Mouse (Mus musculus) hindbrain, embryonic 15.5 days (tissue): ENCODE results near the gene Nolc1. TPM values are rescaled to one million over a fixed set of nuclear protein-coding genes. Genes with fewer than 3 reads are reported as not detected.

Experiments used
- ATAC-seq: fragments of 200-750 bp; cut with Nextera tagmentation; 2 replicates; pipeline ENCODE4 v1.8.0; 2017; ENCODE audit warnings: low read depth, moderate number of reproducible peaks, moderate TSS enrichment; ENCODE audit not compliant: low FRiP score
- H3K27ac ChIP-seq: fragments of 300-500 bp; sonication (generic); replicated peaks from 2 replicates; pipeline ENCODE4 v1.5.1; 2015; ENCODE audit warnings: mild to moderate bottlenecking, inconsistent platforms
- H3K27me3 ChIP-seq: fragments of 300-500 bp; sonication (generic); 2 replicates; pipeline ENCODE4 v1.6.1; 2015; ENCODE audit warnings: control low read depth, inconsistent platforms
- H3K36me3 ChIP-seq: fragments of 300-500 bp; sonication (generic); 2 replicates; pipeline ENCODE4 v1.6.1; 2015; ENCODE audit warnings: control low read depth, inconsistent platforms
- H3K4me1 ChIP-seq: fragments of 300-500 bp; sonication (generic); replicated peaks from 2 replicates; pipeline ENCODE4 v1.6.1; 2015; ENCODE audit warnings: control low read depth, inconsistent platforms
- H3K4me2 ChIP-seq: fragments of 300-500 bp; sonication (generic); 2 replicates; pipeline ENCODE4 v1.6.1; 2015; ENCODE audit warnings: moderate library complexity, mild to moderate bottlenecking, inconsistent platforms
- H3K4me3 ChIP-seq: fragments of 300-500 bp; sonication (generic); 2 replicates; pipeline ENCODE4 v1.5.1; 2015; ENCODE audit warnings: mild to moderate bottlenecking, inconsistent platforms
- H3K9ac ChIP-seq: fragments of 300-500 bp; sonication (generic); 2 replicates; pipeline ENCODE4 v1.6.1; 2015; ENCODE audit warnings: inconsistent platforms
- H3K9me3 ChIP-seq: fragments of 300-500 bp; sonication (generic); 2 replicates; pipeline ENCODE4 v1.6.1; 2016; ENCODE audit warnings: control low read depth, inconsistent platforms
- WGBS: fragments of 180-500 bp; shearing (Covaris S2); methylation state at CpG from one replicate; pipeline ENCODE4 v1.1.7; 2015; 5-methylcytosine and 5-hydroxymethylcytosine counted together
- polyA plus RNA-seq: library from polyadenylated mRNA; unstranded; fragments of >200 nt; fragmentation: Nextera tagmentation; extraction: Ambion mirVana; gene quantifications from 2 replicates; pipeline ENCODE4 v1.2.1, GENCODE M21; 2015

Nolc1 gene
- polyA plus RNA-seq, 1 experiment from 2014 or later = 64.7 TPM

GRCm38 (mm10) chr19:46068054-46068453 lies 7.6 kb upstream of the Nolc1 start:
- no peak for ATAC-seq
- Histone ChIP-seq H3K4me1 (no peaks in the 10 kb centered on the region), H3K36me3 (peaks cover 84% of the 10 kb centered on the region)

GRCm38 (mm10) chr19:46073285-46073684 lies 2.4 kb upstream of the Nolc1 start:
- Histone ChIP-seq H3K9me3 (no peaks in the 10 kb centered on the region), H3K27ac (no peak overlapping the region), H3K36me3 (peaks cover 35% of the 10 kb centered on the region), H3K4me1 (peaks cover 20% of the 10 kb centered on the region), H3K9ac (no peak overlapping the region), H3K27me3 (no peaks in the 10 kb centered on the region), H3K4me3 (no peak overlapping the region), H3K4me2 (no peak overlapping the region)
- WGBS = 85% methylated on average over 7 of the region's 7 CpGs
- no peak for ATAC-seq

More at GRCm38 (mm10) chr19:46068054-46068453, 7.6 kb upstream of the Nolc1 start:
- H3K27me3 ChIP-seq = no peaks in the 10 kb centered on the region
- no peak overlapping the region for H3K4me2 ChIP-seq
- H3K9me3 ChIP-seq = no peaks in the 10 kb centered on the region
- H3K4me3 ChIP-seq = no peak overlapping the region
- no peak overlapping the region for H3K9ac ChIP-seq
- H3K27ac ChIP-seq = no peak overlapping the region
- 78% methylated on average over 10 of the region's 10 CpGs for WGBS

GRCm38 (mm10) chr19:46074266-46074665 lies 1.4 kb upstream of the Nolc1 start:
- Histone ChIP-seq H3K9ac (no peak overlapping the region), H3K4me1 (peaks cover 20% of the 10 kb centered on the region), H3K36me3 (peaks cover 33% of the 10 kb centered on the region), H3K27ac (no peak overlapping the region), H3K4me3 (no peak overlapping the region), H3K4me2 (no peak overlapping the region), H3K9me3 (no peaks in the 10 kb centered on the region), H3K27me3 (no peaks in the 10 kb centered on the region)
- no peak for ATAC-seq
- WGBS = 91% methylated on average over 5 of the region's 5 CpGs

- Histone ChIP-seq H3K4me3 (no peak overlapping the region), H3K36me3 (peaks cover 45% of the 10 kb centered on the region), H3K4me1 (peaks cover 20% of the 10 kb centered on the region)
Observed at GRCm38 (mm10) chr19:46078535-46078934, 2.9 kb downstream of the Nolc1 start.

GRCm38 (mm10) chr19:46085185-46085584 lies 9.5 kb downstream of the Nolc1 start:
- no peak for ATAC-seq
- H3K9me3 ChIP-seq = no peaks in the 10 kb centered on the region
- H3K9ac ChIP-seq = no peak overlapping the region
- H3K4me3 ChIP-seq = no peak overlapping the region
- WGBS = 98% methylated on average over 8 of the region's 8 CpGs
- no peaks in the 10 kb centered on the region for H3K4me1 ChIP-seq
- H3K4me2 ChIP-seq = no peak overlapping the region
- H3K36me3 ChIP-seq = peaks cover 55% of the 10 kb centered on the region
- H3K27ac ChIP-seq = no peak overlapping the region
- H3K27me3 ChIP-seq = no peaks in the 10 kb centered on the region

More at GRCm38 (mm10) chr19:46078535-46078934, 2.9 kb downstream of the Nolc1 start:
- H3K27ac ChIP-seq = no peak overlapping the region
- H3K9me3 ChIP-seq = no peaks in the 10 kb centered on the region
- H3K4me2 ChIP-seq = no peak overlapping the region
- ATAC-seq = no peak
- H3K27me3 ChIP-seq = no peaks in the 10 kb centered on the region
- no peak overlapping the region for H3K9ac ChIP-seq
- WGBS = 73% methylated on average over 3 of the region's 3 CpGs

- Histone ChIP-seq H3K4me3 (no peak overlapping the region), H3K4me2 (no peak overlapping the region), H3K27me3 (no peaks in the 10 kb centered on the region), H3K36me3 (peaks cover 43% of the 10 kb centered on the region), H3K27ac (no peak overlapping the region), H3K4me1 (no peaks in the 10 kb centered on the region), H3K9me3 (no peaks in the 10 kb centered on the region), H3K9ac (no peak overlapping the region)
- ATAC-seq = no peak
- 53% methylated on average over 3 of the region's 3 CpGs for WGBS
Observed at GRCm38 (mm10) chr19:46086337-46086736, 10.7 kb downstream of the Nolc1 start.

GRCm38 (mm10) chr19:46087871-46088270 lies 12.2 kb downstream of the Nolc1 start:
- whole genome bisulfite sequencing = 82% methylated on average over 7 of the region's 7 CpGs
- Histone ChIP-seq H3K4me2 (no peak overlapping the region), H3K4me1 (no peaks in the 10 kb centered on the region), H3K27me3 (no peaks in the 10 kb centered on the region), H3K9me3 (no peaks in the 10 kb centered on the region), H3K36me3 (peaks cover 28% of the 10 kb centered on the region), H3K4me3 (no peak overlapping the region), H3K9ac (no peak overlapping the region), H3K27ac (no peak overlapping the region)
- no peak for ATAC-seq

GRCm38 (mm10) chr19:46091641-46092040 lies 16.0 kb downstream of the Nolc1 start:
- no peak overlapping the region for H3K4me3 ChIP-seq
- no peaks in the 10 kb centered on the region for H3K4me1 ChIP-seq
- no peak for ATAC-seq
- H3K27me3 ChIP-seq = no peaks in the 10 kb centered on the region
- H3K36me3 ChIP-seq = no peaks in the 10 kb centered on the region
- H3K4me2 ChIP-seq = no peak overlapping the region
- H3K27ac ChIP-seq = no peak overlapping the region
- no peaks in the 10 kb centered on the region for H3K9me3 ChIP-seq
- H3K9ac ChIP-seq = no peak overlapping the region
- 95% methylated on average over 4 of the region's 4 CpGs for WGBS

GRCm38 (mm10) chr19:46094144-46094543 lies 18.5 kb downstream of the Nolc1 start:
- no peaks in the 10 kb centered on the region for H3K36me3 ChIP-seq
- 96% methylated on average over 2 of the region's 2 CpGs for WGBS
- no peak for ATAC-seq
- no peaks in the 10 kb centered on the region for H3K27me3 ChIP-seq
- no peaks in the 10 kb centered on the region for H3K9me3 ChIP-seq
- H3K27ac ChIP-seq = no peak overlapping the region
- no peak overlapping the region for H3K4me3 ChIP-seq
- H3K4me2 ChIP-seq = no peak overlapping the region
- no peak overlapping the region for H3K9ac ChIP-seq
- H3K4me1 ChIP-seq = no peaks in the 10 kb centered on the region

GRCm38 (mm10) chr19:46095291-46095690 lies 19.6 kb downstream of the Nolc1 start:
- WGBS = 87% methylated on average over 4 of the region's 4 CpGs
- no peaks in the 10 kb centered on the region for H3K4me1 ChIP-seq
- no peak overlapping the region for H3K4me2 ChIP-seq
- H3K4me3 ChIP-seq = no peak overlapping the region
- H3K9ac ChIP-seq = no peak overlapping the region
- no peaks in the 10 kb centered on the region for H3K27me3 ChIP-seq
- no peak for ATAC-seq
- H3K9me3 ChIP-seq = no peaks in the 10 kb centered on the region
- H3K27ac ChIP-seq = no peak overlapping the region
- no peaks in the 10 kb centered on the region for H3K36me3 ChIP-seq

GRCm38 (mm10) chr19:46096396-46096795 lies 20.7 kb downstream of the Nolc1 start:
- H3K27me3 ChIP-seq = no peaks in the 10 kb centered on the region
- H3K4me3 ChIP-seq = no peak overlapping the region
- H3K9me3 ChIP-seq = no peaks in the 10 kb centered on the region
- H3K27ac ChIP-seq = no peak overlapping the region
- no peaks in the 10 kb centered on the region for H3K4me1 ChIP-seq
- 92% methylated on average over 5 of the region's 5 CpGs for WGBS
- no peak overlapping the region for H3K4me2 ChIP-seq
- ATAC-seq = no peak
- no peak overlapping the region for H3K9ac ChIP-seq
- H3K36me3 ChIP-seq = no peaks in the 10 kb centered on the region

- Histone ChIP-seq H3K9me3 (no peaks in the 10 kb centered on the region), H3K4me3 (no peak overlapping the region), H3K4me1 (no peaks in the 10 kb centered on the region), H3K27ac (no peak overlapping the region), H3K27me3 (no peaks in the 10 kb centered on the region), H3K9ac (no peak overlapping the region), H3K4me2 (no peak overlapping the region), H3K36me3 (no peaks in the 10 kb centered on the region)
- ATAC-seq = no peak
- WGBS = 93% methylated on average over 3 of the region's 3 CpGs
Observed at GRCm38 (mm10) chr19:46099561-46099960, 23.9 kb downstream of the Nolc1 start.

- Histone ChIP-seq H3K27ac (no peak overlapping the region), H3K9ac (no peak overlapping the region), H3K4me1 (no peaks in the 10 kb centered on the region), H3K4me3 (no peak overlapping the region), H3K4me2 (no peak overlapping the region), H3K27me3 (no peaks in the 10 kb centered on the region), H3K9me3 (no peaks in the 10 kb centered on the region), H3K36me3 (no peaks in the 10 kb centered on the region)
- no peak for ATAC-seq
- 84% methylated on average over 6 of the region's 6 CpGs for WGBS
Observed at GRCm38 (mm10) chr19:46103437-46104186, 27.9 kb downstream of the Nolc1 start.
